Mouse (Mus musculus): Measurements from ENCODE around the gene Mark2.
A peak's percentile ranks its signal among the peaks of the same experiment; 100 is the strongest.

Mark2 gene

GRCm38 (mm10) chr19:7294098-7294876 is 47.4 kb downstream of the Mark2 start:
- DNase-seq, result no peak

DNA sequence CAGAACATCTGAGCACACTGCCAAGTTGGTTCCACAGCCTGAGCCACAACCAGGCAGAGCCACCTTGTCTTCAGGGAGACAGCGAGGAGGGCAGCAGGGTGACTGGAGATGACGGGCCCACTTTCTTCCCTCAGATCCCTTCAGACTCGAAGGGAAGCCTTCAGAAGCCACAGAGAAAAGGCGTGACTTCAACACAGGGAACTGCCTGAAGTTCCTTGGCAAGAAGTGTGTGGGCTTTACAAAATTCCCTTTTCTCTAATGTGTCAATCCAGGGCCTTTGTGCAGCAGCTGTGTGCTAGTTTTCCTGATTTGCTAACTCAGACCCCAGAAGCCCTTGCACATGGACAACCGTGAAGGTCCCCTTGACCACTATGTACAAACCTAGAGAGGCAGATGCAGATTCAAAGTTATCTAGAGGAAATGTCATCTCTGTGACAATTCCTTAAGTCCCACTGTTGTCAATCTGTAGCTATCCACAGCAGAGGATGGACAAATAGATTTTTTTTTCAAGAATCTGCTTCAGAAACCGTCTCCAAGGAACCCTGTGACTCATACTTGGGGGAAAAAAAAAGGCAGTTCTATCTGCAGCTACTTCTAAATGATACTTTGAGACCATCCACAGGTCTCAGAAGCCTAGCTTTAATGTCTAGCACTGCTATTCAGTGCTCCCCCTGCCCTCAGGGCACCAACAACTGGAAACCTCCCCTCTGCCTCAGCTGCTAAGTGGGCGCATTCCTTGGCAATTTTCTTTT is 49.5 kb downstream of the Mark2 start:
- no peak for DNase-seq

DNA sequence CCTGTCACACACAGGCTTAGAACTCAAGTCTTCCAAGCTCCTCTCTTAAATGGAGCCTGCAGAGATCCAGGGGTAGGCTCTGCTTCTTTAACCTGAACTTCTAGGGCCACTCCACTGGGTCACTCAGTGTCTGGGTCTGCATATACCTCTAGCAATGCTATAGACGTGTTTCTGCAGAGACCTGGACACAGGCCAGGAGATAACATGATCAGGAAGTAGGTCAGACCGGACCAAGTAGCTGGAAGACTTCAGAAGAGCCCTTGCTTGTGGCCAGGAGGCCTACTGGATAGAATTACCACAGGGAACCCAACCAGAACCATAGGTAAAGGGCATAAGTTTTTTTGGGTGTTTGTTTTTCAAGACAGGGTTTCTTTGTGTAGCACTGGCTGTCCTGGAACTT is 51.9 kb downstream of the Mark2 start:
- DNase-seq, result no peak

GRCm38 (mm10) chr19:7288288-7288687 is 53.4 kb downstream of the Mark2 start:
- DNase-seq, result no peak

GRCm38 (mm10) chr19:7286563-7287315 is 54.9 kb downstream of the Mark2 start:
- no peak for DNase-seq

- DNase-seq, result no peak
These were observed 60.9 kb downstream of the Mark2 start for GRCm38 (mm10) chr19:7280557-7281330.

- peak; percentile 49 for DNase-seq
These were observed 62.5 kb downstream of the Mark2 start for GRCm38 (mm10) chr19:7279114-7279513.

DNA sequence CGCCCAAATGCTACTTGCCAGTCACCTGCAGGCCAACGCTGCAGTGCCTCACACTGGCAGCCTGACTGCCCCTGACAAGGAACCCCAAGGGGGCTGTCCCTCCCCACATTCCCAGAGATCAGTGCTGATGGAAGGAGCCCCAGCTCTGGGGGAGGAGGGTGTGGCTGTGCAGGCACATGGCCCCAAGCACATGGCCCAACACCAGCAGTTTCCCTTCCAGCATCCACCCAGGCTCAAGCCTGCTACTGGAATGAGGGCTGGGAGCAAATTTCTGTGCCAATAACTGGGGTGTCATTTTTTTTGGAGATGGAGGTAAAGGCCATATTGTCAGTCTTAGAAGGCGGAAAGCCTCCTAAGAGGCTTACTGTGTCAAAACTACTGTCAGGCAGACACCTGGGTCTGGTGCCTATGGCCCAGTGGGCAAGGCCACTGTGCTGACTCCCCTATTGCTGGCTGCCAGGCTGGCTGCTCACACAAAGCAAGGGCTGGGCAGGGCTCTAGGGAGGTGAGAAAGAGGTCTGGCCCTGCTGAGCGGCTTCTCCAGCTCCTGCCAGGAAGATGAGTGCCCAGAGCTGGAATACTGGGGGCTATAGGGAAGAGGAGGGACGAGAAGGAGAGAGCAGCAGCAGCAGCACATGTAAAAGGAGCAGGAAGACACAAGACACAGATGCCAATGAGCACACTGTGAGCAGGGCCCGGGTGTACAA is 63.3 kb downstream of the Mark2 start:
- DNase-seq, result no peak

- DNase-seq, result no peak
These were observed 64.9 kb downstream of the Mark2 start for GRCm38 (mm10) chr19:7276796-7277195.

DNA sequence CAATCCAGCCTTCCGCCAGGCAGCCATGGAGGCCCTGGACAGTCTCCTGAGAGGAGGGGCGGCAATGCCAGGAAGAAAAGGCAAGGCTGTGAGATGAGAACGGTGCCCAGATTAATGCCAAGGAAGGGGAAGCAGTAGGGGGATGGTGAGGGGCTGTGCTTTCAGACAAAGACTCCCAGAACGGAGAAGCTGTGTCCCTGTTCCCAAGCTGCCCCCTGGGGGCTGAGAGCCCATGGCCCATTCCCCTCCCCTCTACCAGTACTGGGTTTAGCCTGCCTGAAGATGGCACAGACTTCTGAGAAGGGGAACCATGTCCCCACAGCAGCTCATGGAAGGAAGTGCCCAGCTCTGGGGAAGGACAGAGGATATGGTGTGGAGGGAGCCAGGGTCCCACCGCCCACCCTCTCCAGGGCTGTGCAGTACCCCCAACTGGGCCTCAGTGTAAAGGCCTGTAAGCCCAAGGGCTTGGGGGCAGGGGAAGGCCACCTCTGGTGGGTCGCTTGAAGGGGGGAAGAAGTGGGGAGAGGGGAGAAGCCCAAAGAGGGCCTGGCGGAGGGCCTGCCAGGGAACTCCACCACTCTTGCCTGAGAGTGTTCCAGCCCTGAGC is 65.5 kb downstream of the Mark2 start:
- no peak for DNase-seq

DNA sequence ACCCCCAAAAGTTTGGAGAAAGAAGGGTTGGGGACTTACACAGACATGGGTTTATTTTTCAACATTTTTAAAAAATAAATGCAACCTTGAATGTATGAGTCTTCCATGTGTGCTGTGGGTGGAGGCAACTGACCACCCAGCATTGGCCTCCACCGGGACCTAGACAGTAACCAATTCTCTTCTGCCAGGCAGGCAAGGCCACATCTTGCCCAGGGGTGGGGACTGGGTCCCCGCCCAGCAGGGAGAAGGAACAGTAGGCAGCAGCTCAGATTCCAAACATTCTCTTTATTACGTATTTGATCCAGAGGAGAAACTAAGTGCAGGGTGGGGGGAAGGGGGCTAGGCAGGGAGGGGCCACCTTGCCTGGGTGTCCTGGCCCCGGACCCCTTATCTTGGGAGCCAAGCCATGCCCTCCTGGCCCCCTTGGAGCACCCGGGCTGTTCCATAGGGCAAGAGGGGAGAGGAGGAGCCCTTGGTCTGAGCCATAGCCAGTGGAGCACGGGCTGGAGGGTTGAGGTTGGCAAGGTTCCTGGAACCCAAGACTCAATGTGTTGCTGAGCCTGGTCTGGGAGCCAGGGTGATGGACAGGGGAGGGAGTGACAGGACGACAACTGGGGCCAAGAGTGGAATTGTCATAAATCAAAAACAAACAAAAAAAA is 66.4 kb downstream of the Mark2 start:
- DNase-seq, result no peak

DNA sequence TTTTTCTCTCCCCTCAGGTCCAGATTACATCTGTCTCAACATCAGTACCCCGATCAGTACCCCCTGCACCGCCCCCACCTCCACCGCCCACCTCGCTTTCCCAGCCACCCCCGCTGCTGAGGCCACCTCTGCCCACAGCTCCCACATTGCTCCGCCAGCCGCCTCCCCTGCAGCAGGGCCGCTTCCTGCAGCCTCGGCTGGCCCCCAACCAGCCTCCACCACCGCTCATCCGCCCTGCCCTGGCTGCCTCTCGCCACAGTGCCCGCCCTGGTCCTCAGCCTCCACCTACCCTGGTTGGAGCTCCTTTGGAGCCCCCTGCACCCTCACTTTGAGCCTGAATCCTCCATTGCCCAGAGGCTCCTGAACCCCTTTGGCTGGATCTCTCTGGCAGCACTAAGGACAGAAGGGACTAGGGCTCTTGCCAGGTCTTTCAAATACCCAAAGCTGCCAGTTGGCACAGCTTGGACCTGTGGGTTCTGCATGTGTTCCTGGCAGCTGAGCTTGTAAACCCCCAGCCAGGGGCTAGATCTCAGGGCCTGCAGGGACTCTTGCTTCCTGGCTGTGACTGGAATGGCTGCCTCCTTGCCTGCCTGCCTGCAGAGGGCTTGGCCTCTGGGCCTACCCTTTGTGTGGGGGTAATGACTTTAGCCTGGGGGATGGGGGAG is 67.2 kb downstream of the Mark2 start:
- peak; percentile 4 for DNase-seq

DNA sequence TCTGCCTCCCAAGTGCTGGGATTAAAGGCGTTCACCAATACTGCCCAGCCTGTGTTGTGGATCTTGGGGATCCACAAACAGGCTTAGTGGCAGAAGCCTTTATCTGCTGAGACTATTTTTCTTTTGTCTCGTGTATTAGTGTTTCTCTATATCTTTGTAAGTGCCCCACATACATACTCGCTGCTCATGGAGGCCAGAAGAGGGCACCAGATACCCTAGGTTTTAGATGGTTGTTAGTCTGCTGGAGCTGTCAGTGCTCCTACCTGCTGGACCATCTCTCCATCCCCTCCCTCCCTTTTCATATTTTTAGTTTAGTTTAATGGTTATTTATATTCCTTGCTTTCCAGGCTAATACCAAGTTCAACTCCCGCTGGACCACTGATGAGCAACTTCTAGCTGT is 68.2 kb downstream of the Mark2 start:
- no peak for DNase-seq

GRCm38 (mm10) chr19:7269290-7270044 is 72.2 kb downstream of the Mark2 start:
- no peak for DNase-seq

DNA sequence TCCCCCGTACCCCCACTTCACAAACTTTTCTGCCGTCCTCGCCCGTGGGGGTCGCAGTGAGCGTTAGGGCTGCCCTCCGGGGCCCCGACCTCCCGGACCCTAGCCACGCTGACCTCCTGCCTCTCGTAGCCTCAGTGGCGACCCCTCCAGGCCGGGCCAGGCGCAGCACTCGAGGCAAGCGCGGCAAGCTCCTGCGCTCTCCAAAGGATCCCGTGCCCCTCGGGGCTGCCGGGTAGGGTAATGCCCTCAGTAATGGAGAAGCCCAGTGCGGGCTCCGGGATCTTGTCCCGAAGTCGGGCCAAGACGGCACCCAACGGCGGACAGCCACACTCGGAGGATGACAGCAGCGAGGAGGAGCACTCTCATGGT is 73.0 kb downstream of the Mark2 start:
- peak; percentile 82 for DNase-seq

- peak; percentile 82 for DNase-seq
These were observed 73.6 kb downstream of the Mark2 start for GRCm38 (mm10) chr19:7267781-7268721.

- peak; percentile 56 for DNase-seq
These were observed 74.4 kb downstream of the Mark2 start, which contains the start of gene Rcor2 for GRCm38 (mm10) chr19:7267091-7267741. Rcor2 (plus strand) TSS chr19:7267325.

- DNase-seq, result no peak
These were observed 75.2 kb downstream of the Mark2 start for GRCm38 (mm10) chr19:7266421-7266831.
